Mouse (Mus musculus): ENCODE results near the gene Eya2. TPM values are rescaled to one million over a fixed set of nuclear protein-coding genes. Genes with fewer than 3 reads are reported as not detected.

Gene Eya2
- polyA plus RNA-seq, 1 experiment from 2014 or later = 7.2 TPM

DNA sequence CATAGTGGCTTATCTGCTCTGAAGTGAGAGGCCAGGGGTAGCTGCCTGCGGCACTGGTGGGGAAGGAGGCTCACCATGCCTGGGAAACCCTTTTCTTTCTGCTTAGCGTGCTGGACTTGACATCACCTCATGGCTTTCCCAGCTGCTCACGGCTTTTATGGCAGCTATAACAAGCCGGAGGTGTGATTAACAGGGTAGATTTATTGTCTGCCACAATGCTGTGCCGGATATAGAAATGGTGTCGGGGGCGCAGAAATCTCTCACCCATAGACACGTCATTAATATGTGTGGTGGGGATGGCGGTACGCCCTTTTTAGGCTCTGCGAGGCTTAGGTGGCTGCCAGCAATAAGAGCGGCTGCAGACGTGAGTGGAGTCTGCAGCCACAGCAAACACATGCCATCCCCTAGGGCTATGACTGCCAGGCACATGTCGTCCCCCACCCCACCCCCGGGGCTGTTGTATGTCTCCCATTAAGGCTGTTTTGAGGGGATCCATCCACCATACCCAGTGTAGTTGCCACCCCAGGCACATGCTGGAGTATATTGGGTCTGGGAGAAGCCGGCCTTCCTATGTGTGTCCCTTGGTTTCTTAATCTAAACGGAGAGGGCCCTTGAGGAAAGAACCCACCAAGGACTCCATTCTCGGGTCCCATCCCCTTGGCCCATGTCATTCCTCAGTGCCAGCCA is 137.9 kb downstream of the Eya2 start:
- H3K27ac ChIP-seq (replicated peaks) = no peak overlapping the region
- WGBS = 82% methylated on average over 18 of the region's 18 CpGs
- ATAC-seq (ENCODE audit: low FRiP score, low read depth) = no peak
- H3K27me3 ChIP-seq = no peaks in the 10 kb centered on the region; the same call in 1 of the 2 replicates
- no peaks in the 10 kb centered on the region for H3K4me1 ChIP-seq
- H3K9me3 ChIP-seq = 0 out of 2 replicates have a peak, but pooled peaks cover 4% of the 10 kb centered on the region
- no peaks in the 10 kb centered on the region for H3K36me3 ChIP-seq
- H3K9ac ChIP-seq (replicated peaks) = no peak overlapping the region
- no peak overlapping the region for H3K4me3 ChIP-seq
- H3K4me2 ChIP-seq (replicated peaks) = no peak overlapping the region

DNA sequence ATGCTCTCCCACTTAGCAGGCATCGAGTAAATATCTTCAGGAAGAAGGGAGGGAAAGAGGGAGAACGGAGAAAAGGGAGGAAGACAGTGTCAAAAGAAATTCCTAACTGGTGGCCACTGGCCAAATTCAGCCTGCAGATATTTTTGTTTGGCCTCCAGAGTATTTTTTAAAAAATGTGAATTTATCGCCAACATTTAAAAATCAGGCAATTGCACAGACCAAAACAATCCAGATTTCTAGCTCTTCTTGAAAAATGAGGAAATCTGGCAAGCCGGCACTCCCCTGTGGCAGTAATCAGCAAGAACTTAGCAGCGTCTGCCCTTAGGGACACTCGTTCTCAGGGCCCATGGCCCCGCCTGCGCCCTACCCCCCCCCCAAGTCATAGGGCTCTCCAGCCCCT is 138.9 kb downstream of the Eya2 start:
- Histone ChIP-seq H3K27ac (replicated peaks) (no peak overlapping the region), H3K36me3 (no peaks in the 10 kb centered on the region)
- no peak for ATAC-seq (ENCODE audit: low FRiP score, low read depth)

DNA sequence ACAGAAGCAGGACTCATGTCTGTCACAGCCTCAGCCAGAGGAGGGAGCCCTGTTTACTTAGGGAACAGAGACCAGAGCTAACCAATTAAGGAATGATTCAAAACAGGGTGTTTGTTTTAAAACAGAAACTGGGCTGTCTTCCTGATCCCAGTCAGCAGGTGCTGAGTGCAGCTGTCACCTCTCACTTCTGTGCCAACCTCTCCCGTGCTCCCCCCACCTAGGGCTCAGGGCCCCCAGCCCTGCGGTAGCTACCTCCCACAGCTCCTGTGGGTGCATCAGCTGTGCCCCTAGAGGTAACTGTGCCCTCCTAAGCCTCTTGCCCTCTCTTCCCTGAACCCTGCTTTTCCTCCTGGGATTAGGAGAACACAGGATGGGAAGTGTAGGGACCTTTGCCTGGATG is 141.5 kb downstream of the Eya2 start:
- 67% methylated on average over 2 of the region's 2 CpGs for WGBS

More for the DNA sequence above, 138.9 kb downstream of the Eya2 start:
- Histone ChIP-seq H3K9ac (replicated peaks) (no peak overlapping the region), H3K4me1 (no peaks in the 10 kb centered on the region), H3K4me2 (replicated peaks) (no peak overlapping the region), H3K27me3 (no peaks in the 10 kb centered on the region; the same call in 1 of the 2 replicates), H3K4me3 (no peak overlapping the region), H3K9me3 (0 out of 2 replicates have a peak, but pooled peaks cover 4% of the 10 kb centered on the region)
- 86% methylated on average over 8 of the region's 8 CpGs for WGBS

DNA sequence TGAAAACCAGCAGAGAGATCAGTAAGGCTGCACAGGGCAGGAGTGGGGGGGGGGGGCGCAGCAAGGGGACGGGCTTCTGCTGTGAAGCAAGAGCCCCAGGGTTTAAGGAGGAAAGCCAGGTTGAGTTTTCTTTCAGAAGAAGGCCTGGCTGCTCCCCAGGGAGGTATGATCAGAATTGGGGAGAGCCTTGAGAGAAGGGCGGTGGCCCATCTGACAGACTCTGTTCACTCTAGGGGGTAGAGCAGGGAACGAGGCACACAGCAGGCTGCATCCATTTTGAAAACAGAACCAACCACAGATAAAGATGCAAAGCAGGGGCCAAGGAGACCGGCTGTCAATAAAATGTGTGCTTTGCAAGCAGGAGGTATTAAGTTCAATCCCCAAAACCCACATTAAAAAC is 145.5 kb downstream of the Eya2 start:
- no peak for ATAC-seq (ENCODE audit: low FRiP score, low read depth)
- H3K4me2 ChIP-seq (replicated peaks) = no peak overlapping the region
- no peaks in the 10 kb centered on the region for H3K36me3 ChIP-seq
- H3K4me1 ChIP-seq = peaks cover 28% of the 10 kb centered on the region
- WGBS = 22% methylated on average over 3 of the region's 5 CpGs
- no peaks in the 10 kb centered on the region for H3K9me3 ChIP-seq
- H3K9ac ChIP-seq (replicated peaks) = no peak overlapping the region
- no peak overlapping the region; the same call in 1 of the 2 replicates for H3K27ac ChIP-seq (replicated peaks)
- no peak overlapping the region for H3K4me3 ChIP-seq
- H3K27me3 ChIP-seq = peaks cover 20% of the 10 kb centered on the region

More for the DNA sequence above, 141.5 kb downstream of the Eya2 start:
- Histone ChIP-seq H3K27ac (replicated peaks) (no peak overlapping the region), H3K36me3 (no peaks in the 10 kb centered on the region), H3K4me2 (replicated peaks) (no peak overlapping the region), H3K4me1 (peaks cover 7% of the 10 kb centered on the region), H3K9me3 (0 out of 2 replicates have a peak, but pooled peaks cover 4% of the 10 kb centered on the region), H3K27me3 (peaks cover 3% of the 10 kb centered on the region), H3K4me3 (no peak overlapping the region), H3K9ac (replicated peaks) (no peak overlapping the region)
- no peak for ATAC-seq (ENCODE audit: low FRiP score, low read depth)

DNA sequence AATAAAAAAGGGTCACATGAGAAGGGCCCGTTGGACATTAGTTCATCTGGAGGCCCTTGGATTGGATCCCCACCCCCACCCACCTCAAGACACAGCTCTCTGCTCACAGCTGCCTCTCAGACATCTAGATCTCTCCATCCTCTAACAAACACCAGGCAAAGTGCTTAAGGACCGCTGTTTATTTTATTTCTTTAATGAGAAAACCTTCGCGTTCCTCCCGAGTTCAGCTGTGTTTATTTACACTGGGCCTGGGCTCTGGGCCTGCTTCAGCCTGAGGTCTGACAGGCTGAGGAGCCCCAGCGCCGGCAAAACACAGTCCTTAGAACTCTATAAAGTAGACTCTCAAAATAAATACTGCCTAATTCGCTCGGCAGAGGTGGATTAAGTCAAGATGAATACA is 146.2 kb downstream of the Eya2 start:
- Histone ChIP-seq H3K9me3 (no peaks in the 10 kb centered on the region), H3K27ac (replicated peaks) (peak overlapping the region; percentile 60; the same call in 1 of the 2 replicates), H3K27me3 (peaks cover 20% of the 10 kb centered on the region), H3K4me1 (peaks cover 34% of the 10 kb centered on the region), H3K4me2 (replicated peaks) (no peak overlapping the region; the same call in 1 of the 2 replicates), H3K9ac (replicated peaks) (no peak overlapping the region), H3K4me3 (no peak overlapping the region), H3K36me3 (no peaks in the 10 kb centered on the region)
- no peak for ATAC-seq (ENCODE audit: low FRiP score, low read depth)
- 1% methylated on average over 9 of the region's 9 CpGs for WGBS

DNA sequence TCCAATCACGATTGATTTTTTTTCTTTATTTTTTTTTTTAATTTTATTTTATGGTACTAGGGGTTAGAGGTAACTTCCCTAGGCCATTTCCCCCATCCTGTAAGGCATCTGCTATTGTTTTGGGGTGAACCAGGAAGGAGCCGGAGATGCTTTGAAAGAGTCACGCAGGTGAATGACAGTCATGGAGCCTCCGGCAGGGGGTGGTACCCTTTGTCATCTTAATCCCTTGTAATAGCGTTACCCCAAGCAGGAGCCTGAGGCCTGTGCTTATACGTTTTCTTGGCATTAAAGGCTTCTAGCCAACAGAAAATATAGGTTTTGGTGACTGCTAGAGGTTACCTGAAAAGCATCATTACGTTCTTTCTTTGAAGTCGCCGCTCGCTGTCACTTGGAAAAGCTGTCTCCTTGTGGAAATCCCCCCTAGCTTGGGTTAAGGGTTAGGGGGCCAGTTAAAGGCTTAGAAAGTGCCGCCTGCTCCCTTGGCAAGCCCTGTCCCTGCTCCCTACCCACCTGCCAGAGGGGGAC is 146.8 kb downstream of the Eya2 start:
- Histone ChIP-seq H3K9ac (replicated peaks) (no peak overlapping the region), H3K27me3 (peaks cover 22% of the 10 kb centered on the region), H3K9me3 (no peaks in the 10 kb centered on the region), H3K36me3 (no peaks in the 10 kb centered on the region), H3K4me2 (replicated peaks) (0 out of 2 replicates have a peak overlapping the region, but pooled peaks have one; percentile 1), H3K4me1 (peaks cover 38% of the 10 kb centered on the region), H3K4me3 (no peak overlapping the region), H3K27ac (replicated peaks) (no peak overlapping the region)
- ATAC-seq (ENCODE audit: low FRiP score, low read depth) = no peak
- WGBS = 3% methylated on average over 11 of the region's 11 CpGs

DNA sequence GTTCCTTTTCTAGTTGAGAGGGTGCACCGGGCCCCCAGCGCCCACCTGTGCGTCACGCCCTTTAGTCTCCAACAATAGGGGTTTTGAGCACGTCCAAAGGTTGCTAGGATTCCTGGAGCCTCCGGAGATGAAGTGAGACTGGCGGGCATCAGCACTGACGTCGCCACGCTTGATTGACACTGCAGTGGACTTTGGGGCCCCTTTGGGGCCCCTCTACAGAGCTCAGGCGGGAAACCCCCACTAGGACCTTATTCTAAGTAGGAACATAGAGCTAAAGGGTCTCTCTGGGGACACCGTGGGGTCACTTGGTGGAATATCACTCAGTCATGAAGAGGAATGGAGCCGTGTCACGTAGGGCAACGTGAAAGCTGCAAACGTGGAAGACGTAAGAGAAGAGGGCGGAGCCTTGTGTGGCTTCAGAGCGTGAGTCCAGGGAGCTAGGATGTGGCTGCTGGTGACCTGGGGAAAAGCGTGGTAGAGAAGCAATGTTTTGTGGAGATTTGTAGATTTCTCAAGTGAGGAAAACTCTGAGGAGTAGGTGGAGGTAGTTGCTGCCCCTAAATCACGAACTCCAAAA is 147.5 kb downstream of the Eya2 start:
- WGBS = 15% methylated on average over 21 of the region's 21 CpGs
- H3K4me1 ChIP-seq = peaks cover 38% of the 10 kb centered on the region

DNA sequence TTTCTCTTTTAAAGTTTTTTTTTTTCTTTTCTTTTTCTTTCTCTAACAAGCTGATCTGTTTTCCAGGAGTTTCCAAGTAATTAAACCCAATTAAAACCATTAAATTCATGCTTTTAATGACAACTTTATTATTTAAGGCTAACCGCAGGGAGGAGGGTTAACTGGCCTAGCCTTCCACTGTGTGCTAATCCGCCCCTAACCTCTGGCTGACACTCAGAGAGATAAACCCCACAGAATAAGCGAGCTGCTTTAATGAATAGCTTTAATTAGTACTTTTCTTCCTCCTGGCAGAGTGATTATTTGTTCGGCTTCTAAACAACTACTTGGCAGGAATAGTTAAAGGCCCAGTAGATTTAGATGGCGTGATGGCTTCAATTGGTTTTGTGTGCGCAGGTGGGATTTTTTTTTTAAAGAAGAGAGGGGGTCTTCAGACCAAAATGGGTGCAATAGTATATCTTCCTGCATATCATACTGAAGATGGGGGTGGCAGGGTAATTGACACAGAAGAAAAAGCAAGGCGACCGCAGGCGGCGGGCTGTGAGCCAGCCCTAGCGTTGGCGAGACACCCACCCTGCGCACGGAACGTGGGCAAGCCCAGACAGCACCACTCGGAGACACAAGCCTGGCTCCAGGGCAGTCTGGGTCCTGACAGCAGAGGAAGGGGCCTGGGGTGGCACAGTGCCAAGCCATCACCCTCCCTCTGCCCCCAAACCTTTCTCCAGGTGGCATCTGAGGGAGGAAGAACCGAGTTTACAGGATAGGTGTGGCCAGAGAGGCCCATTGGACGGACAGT is 150.7 kb downstream of the Eya2 start:
- ATAC-seq (ENCODE audit: low FRiP score, low read depth) = peak; percentile 56; the same call in 1 of the 2 replicates

More for the DNA sequence above, 147.5 kb downstream of the Eya2 start:
- no peak for ATAC-seq (ENCODE audit: low FRiP score, low read depth)
- no peaks in the 10 kb centered on the region for H3K36me3 ChIP-seq
- H3K9me3 ChIP-seq = no peaks in the 10 kb centered on the region
- H3K4me2 ChIP-seq (replicated peaks) = 0 out of 2 replicates have a peak overlapping the region, but pooled peaks have one; percentile 1
- H3K4me3 ChIP-seq = no peak overlapping the region
- H3K9ac ChIP-seq (replicated peaks) = no peak overlapping the region
- peaks cover 28% of the 10 kb centered on the region for H3K27me3 ChIP-seq
- H3K27ac ChIP-seq (replicated peaks) = no peak overlapping the region

DNA sequence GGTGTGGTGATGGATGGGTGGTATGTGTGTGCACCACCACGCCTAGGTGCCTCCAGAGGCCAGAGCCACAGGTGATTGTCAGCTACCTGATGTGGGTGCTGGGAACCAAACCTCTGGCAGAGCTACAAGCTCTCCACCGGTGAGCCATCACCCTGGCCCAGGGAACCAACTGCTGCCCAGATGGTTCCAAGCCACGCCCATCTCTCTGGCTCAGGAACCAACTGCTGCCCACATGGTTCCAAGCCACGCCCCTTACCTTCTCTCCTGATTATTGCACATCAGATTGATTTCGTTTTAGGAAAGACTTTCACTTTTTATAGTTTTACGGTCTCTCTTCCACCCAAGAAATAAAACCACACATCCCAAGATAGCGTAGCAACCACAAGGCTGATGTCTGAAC is 153.1 kb downstream of the Eya2 start:
- Histone ChIP-seq H3K36me3 (no peaks in the 10 kb centered on the region), H3K4me3 (no peak overlapping the region), H3K27ac (replicated peaks) (no peak overlapping the region), H3K9ac (replicated peaks) (no peak overlapping the region), H3K27me3 (peaks cover 25% of the 10 kb centered on the region), H3K9me3 (no peaks in the 10 kb centered on the region), H3K4me1 (peaks cover 32% of the 10 kb centered on the region), H3K4me2 (replicated peaks) (no peak overlapping the region)
- no peak for ATAC-seq (ENCODE audit: low FRiP score, low read depth)
- WGBS = 50% methylated on average over 7 of the region's 7 CpGs

More for the DNA sequence above, 150.7 kb downstream of the Eya2 start:
- Histone ChIP-seq H3K27ac (replicated peaks) (no peak overlapping the region), H3K36me3 (no peaks in the 10 kb centered on the region), H3K9me3 (no peaks in the 10 kb centered on the region), H3K27me3 (peaks cover 36% of the 10 kb centered on the region), H3K4me3 (no peak overlapping the region), H3K9ac (replicated peaks) (no peak overlapping the region), H3K4me2 (replicated peaks) (no peak overlapping the region), H3K4me1 (peaks cover 50% of the 10 kb centered on the region)
- WGBS = 40% methylated on average over 18 of the region's 18 CpGs

DNA sequence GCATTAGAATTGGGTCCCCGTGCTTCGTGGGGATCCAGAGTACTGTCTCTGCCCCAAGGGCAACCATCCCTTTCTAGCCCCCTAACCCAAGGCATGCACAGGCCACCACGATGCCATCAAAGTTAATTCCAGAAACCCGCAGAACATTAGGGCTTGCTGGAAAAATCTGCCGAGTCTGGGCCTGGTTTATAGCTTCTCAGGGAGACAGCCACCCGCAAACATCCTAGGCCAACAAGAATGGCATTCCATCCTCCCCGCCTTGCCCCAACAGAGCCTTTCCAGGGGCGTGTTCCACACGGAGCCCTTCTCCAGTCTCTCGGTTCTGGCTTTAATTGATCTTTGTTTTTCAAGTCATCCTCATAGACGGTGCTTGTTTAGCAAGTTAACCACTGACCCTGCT is 153.6 kb downstream of the Eya2 start:
- no peak for ATAC-seq (ENCODE audit: low FRiP score, low read depth)
- H3K4me1 ChIP-seq = peaks cover 32% of the 10 kb centered on the region
- no peak overlapping the region for H3K4me3 ChIP-seq
- peaks cover 25% of the 10 kb centered on the region for H3K27me3 ChIP-seq
- WGBS = 9% methylated on average over 11 of the region's 11 CpGs
- H3K36me3 ChIP-seq = no peaks in the 10 kb centered on the region
- H3K9me3 ChIP-seq = no peaks in the 10 kb centered on the region
- H3K9ac ChIP-seq (replicated peaks) = no peak overlapping the region
- H3K27ac ChIP-seq (replicated peaks) = no peak overlapping the region
- H3K4me2 ChIP-seq (replicated peaks) = no peak overlapping the region

DNA sequence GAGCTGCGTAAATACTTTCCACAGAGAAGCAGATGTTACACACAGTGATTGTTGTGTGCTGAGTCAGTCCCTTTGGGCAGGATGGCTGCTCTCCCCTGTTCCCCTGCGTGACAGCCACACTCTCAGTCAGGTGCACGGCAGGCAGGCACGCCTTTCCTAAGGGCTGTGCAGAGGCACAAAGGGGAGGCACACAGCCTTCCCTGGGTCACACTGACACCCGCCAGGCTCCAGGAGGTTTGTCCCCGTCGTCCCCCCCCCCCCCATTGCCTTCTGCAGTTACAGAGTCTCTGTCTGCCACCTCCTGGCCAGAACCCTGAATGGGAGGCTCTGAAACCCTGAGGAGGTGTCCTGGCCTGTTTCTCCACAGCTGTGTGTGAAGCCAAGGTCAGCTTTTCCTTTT is 156.2 kb downstream of the Eya2 start:
- Histone ChIP-seq H3K4me3 (no peak overlapping the region), H3K27ac (replicated peaks) (no peak overlapping the region), H3K36me3 (no peaks in the 10 kb centered on the region), H3K4me1 (peaks cover 14% of the 10 kb centered on the region), H3K9me3 (no peaks in the 10 kb centered on the region), H3K27me3 (peaks cover 22% of the 10 kb centered on the region), H3K4me2 (replicated peaks) (no peak overlapping the region), H3K9ac (replicated peaks) (no peak overlapping the region)
- WGBS = 36% methylated on average over 5 of the region's 7 CpGs
- ATAC-seq (ENCODE audit: low FRiP score, low read depth) = peak; percentile 47; the same call in 1 of the 2 replicates
